Mouse (Mus musculus): ENCODE measurements around the gene Slc17a7. TPM values are rescaled to one million over a fixed set of nuclear protein-coding genes. Genes with fewer than 3 reads are reported as not detected.

The Slc17a7 gene
- polyA plus RNA-seq, 1 experiment: 1.6 TPM

DNA sequence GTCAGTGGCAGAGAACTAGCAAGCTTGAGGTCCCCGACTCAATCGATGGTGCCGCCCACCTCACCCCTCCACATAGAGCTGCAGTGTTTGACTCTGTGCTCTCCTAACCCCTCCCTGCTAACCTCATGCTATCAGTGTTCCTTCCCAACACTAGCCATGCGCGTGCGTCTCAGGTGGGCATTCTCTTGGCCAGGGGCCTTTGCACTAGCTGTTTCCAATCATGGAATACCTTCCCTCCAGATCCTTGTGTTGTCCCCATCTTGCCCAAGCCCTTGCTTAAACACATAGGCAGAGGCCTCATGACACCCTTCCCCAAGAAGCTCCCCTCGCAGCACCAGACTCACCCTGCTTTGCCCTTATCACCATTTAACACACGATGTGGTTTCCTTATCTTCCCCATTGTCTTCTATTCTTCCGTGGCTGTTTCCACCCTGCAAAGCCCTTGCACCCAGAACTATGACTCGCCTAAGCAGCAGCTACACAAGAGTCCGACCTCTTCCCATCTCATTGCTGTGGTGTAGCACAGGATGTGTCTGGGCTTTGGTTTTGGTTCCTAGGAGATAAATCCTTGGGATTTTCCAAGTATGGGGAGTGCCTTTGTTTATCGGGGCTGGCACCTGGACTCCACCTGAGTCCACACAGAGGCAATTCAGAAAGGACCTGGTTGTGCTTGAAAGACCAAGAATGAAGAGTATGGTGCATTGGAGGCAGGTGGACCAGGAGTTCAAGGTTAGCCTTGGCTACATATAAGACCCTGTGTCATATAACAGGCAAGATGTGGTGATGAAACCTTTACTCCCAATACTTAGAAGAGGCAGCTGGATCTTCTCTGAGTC is 26.4 kb upstream of the Slc17a7 start:
- H3K4me1 ChIP-seq (ENCODE audit: control insufficient read depth, insufficient read depth, low read length): no peaks in the 10 kb centered on the region
- TF ChIP-seq CTCF (IDR thresholded peaks at IDR 0.05; ENCODE audit: low read depth, low read length) (no peak), POLR2A (IDR thresholded peaks at IDR 0.05; ENCODE audit: insufficient read depth, low read length) (no peak), EP300 (IDR thresholded peaks at IDR 0.05; ENCODE audit: insufficient read depth, low read depth, low read length) (no peak)
- no peak overlapping the region for H3K27ac ChIP-seq (ENCODE audit: insufficient read depth, low read length)
- no peaks in the 10 kb centered on the region for H3K9me3 ChIP-seq (replicated peaks; ENCODE audit: control insufficient read depth, insufficient read depth, low read length, poor library complexity, severe bottlenecking)
- H3K36me3 ChIP-seq (ENCODE audit: control insufficient read depth, insufficient read depth, low read length, poor library complexity, severe bottlenecking): 0 out of 2 replicates have a peak, but pooled peaks cover 4% of the 10 kb centered on the region
- H3K9ac ChIP-seq (ENCODE audit: low read depth, poor library complexity, severe bottlenecking): no peak overlapping the region
- H3K4me3 ChIP-seq (ENCODE audit: low read depth, low read length): no peak overlapping the region
- no peaks in the 10 kb centered on the region for H3K27me3 ChIP-seq (ENCODE audit: control insufficient read depth, insufficient read depth, low read length, poor library complexity, severe bottlenecking)

DNA sequence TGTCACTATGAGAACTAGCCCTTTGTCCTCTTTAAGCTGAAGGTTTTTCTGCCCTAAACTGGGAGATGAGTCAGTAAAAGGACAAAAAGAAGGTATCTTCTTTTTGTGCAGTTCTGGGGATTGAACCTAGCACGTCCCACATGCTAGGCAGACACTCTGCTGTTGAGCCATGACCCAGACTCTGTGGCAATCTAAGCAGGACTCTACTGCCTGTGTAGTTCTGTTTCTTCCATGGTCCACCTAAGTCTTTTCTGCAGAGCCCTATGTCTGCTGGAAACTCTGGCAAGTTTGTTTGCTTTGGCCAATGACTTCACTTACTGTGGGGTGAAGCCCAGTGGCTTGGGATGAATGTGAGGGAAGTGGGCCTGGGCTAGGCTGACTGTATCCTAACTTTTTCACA is 25.3 kb upstream of the Slc17a7 start:
- Histone ChIP-seq H3K36me3 (ENCODE audit: control insufficient read depth, insufficient read depth, low read length, poor library complexity, severe bottlenecking) (0 out of 2 replicates have a peak, but pooled peaks cover 4% of the 10 kb centered on the region), H3K4me3 (ENCODE audit: low read depth, low read length) (no peak overlapping the region), H3K9ac (ENCODE audit: low read depth, poor library complexity, severe bottlenecking) (no peak overlapping the region), H3K27me3 (ENCODE audit: control insufficient read depth, insufficient read depth, low read length, poor library complexity, severe bottlenecking) (no peaks in the 10 kb centered on the region), H3K27ac (ENCODE audit: insufficient read depth, low read length) (no peak overlapping the region), H3K9me3 (replicated peaks; ENCODE audit: control insufficient read depth, insufficient read depth, low read length, poor library complexity, severe bottlenecking) (no peaks in the 10 kb centered on the region), H3K4me1 (ENCODE audit: control insufficient read depth, insufficient read depth, low read length) (no peaks in the 10 kb centered on the region)
- TF ChIP-seq POLR2A (IDR thresholded peaks at IDR 0.05; ENCODE audit: insufficient read depth, low read length) (no peak), CTCF (IDR thresholded peaks at IDR 0.05; ENCODE audit: low read depth, low read length) (no peak), EP300 (IDR thresholded peaks at IDR 0.05; ENCODE audit: insufficient read depth, low read depth, low read length) (no peak)

DNA sequence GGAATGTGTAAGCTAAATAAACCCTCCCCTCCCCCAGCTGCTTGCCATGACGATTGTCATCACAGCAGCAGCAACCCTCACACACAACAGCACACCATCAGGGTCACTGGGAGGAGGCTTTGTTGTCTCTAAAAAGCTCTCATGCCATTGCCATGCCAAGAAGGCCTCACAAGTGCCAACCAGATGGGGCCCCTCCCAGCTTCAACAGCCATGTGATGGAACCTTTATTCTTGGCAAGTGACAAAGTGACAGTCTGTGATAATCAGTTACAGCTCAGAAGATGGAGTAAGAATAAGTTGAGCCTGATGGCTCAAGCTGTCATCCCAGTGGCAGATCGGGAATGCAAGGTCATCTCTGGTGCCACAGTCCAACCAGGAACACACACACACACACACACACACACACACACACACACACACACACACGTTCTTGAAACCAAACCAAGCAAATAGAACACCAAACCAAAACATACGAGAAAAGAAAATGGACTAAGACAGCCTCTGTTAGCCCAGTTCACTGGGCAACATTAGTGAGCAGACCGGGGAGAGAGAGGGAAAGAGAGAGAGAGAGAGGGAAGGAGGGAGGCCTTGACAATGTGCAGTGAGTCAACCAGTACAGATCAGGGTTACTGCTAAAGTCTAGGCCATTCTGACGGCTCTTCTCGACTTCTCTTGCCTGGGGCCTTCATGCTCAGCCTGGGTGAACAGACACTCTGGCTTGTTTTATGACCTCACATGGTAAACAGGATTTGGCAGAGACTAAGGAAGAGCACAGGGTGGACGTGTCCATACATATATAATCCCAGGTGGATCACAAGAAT is 23.6 kb upstream of the Slc17a7 start:
- Histone ChIP-seq H3K4me3 (ENCODE audit: low read depth, low read length) (no peak overlapping the region), H3K9ac (ENCODE audit: low read depth, poor library complexity, severe bottlenecking) (no peak overlapping the region), H3K9me3 (replicated peaks; ENCODE audit: control insufficient read depth, insufficient read depth, low read length, poor library complexity, severe bottlenecking) (no peaks in the 10 kb centered on the region), H3K36me3 (ENCODE audit: control insufficient read depth, insufficient read depth, low read length, poor library complexity, severe bottlenecking) (0 out of 2 replicates have a peak, but pooled peaks cover 4% of the 10 kb centered on the region), H3K27ac (ENCODE audit: insufficient read depth, low read length) (no peak overlapping the region), H3K4me1 (ENCODE audit: control insufficient read depth, insufficient read depth, low read length) (no peaks in the 10 kb centered on the region), H3K27me3 (ENCODE audit: control insufficient read depth, insufficient read depth, low read length, poor library complexity, severe bottlenecking) (no peaks in the 10 kb centered on the region)
- TF ChIP-seq EP300 (IDR thresholded peaks at IDR 0.05; ENCODE audit: insufficient read depth, low read depth, low read length): no peak
- TF ChIP-seq POLR2A (IDR thresholded peaks at IDR 0.05; ENCODE audit: insufficient read depth, low read length): no peak
- TF ChIP-seq CTCF (IDR thresholded peaks at IDR 0.05; ENCODE audit: low read depth, low read length): no peak

- H3K36me3 ChIP-seq (ENCODE audit: control insufficient read depth, insufficient read depth, low read length, poor library complexity, severe bottlenecking): 0 out of 2 replicates have a peak, but pooled peaks cover 4% of the 10 kb centered on the region
- H3K27ac ChIP-seq (ENCODE audit: insufficient read depth, low read length): no peak overlapping the region
- no peaks in the 10 kb centered on the region for H3K27me3 ChIP-seq (ENCODE audit: control insufficient read depth, insufficient read depth, low read length, poor library complexity, severe bottlenecking)
- no peaks in the 10 kb centered on the region for H3K9me3 ChIP-seq (replicated peaks; ENCODE audit: control insufficient read depth, insufficient read depth, low read length, poor library complexity, severe bottlenecking)
- no peak overlapping the region for H3K9ac ChIP-seq (ENCODE audit: low read depth, poor library complexity, severe bottlenecking)
- TF ChIP-seq EP300 (IDR thresholded peaks at IDR 0.05; ENCODE audit: insufficient read depth, low read depth, low read length) (no peak), CTCF (IDR thresholded peaks at IDR 0.05; ENCODE audit: low read depth, low read length) (no peak), POLR2A (IDR thresholded peaks at IDR 0.05; ENCODE audit: insufficient read depth, low read length) (no peak)
- H3K4me1 ChIP-seq (ENCODE audit: control insufficient read depth, insufficient read depth, low read length): no peaks in the 10 kb centered on the region
- H3K4me3 ChIP-seq (ENCODE audit: low read depth, low read length): no peak overlapping the region
These were observed 22.4 kb upstream of the Slc17a7 start for GRCm38 (mm10) chr7:45141319-45141718.

- Histone ChIP-seq H3K9ac (ENCODE audit: low read depth, poor library complexity, severe bottlenecking) (no peak overlapping the region), H3K27me3 (ENCODE audit: control insufficient read depth, insufficient read depth, low read length, poor library complexity, severe bottlenecking) (no peaks in the 10 kb centered on the region), H3K4me1 (ENCODE audit: control insufficient read depth, insufficient read depth, low read length) (no peaks in the 10 kb centered on the region), H3K4me3 (ENCODE audit: low read depth, low read length) (no peak overlapping the region), H3K36me3 (ENCODE audit: control insufficient read depth, insufficient read depth, low read length, poor library complexity, severe bottlenecking) (0 out of 2 replicates have a peak, but pooled peaks cover 6% of the 10 kb centered on the region), H3K27ac (ENCODE audit: insufficient read depth, low read length) (no peak overlapping the region), H3K9me3 (replicated peaks; ENCODE audit: control insufficient read depth, insufficient read depth, low read length, poor library complexity, severe bottlenecking) (no peaks in the 10 kb centered on the region)
- no peak for TF ChIP-seq POLR2A (IDR thresholded peaks at IDR 0.05; ENCODE audit: insufficient read depth, low read length)
- TF ChIP-seq EP300 (IDR thresholded peaks at IDR 0.05; ENCODE audit: insufficient read depth, low read depth, low read length): no peak
- TF ChIP-seq CTCF (IDR thresholded peaks at IDR 0.05; ENCODE audit: low read depth, low read length): no peak
These were observed 21.8 kb upstream of the Slc17a7 start for GRCm38 (mm10) chr7:45141914-45142313.
